Mouse (Mus musculus) erythroblast, embryonic 14.5 days (primary cell): Measurements from ENCODE around the gene Taldo1.

Experiments used
- GATA1 ChIP-seq: IDR thresholded peaks from 2 replicates; pipeline ENCODE4 v1.6.1; 2012; ENCODE audit warnings: low read length, inconsistent platforms, mixed read lengths
- TAL1 ChIP-seq: IDR thresholded peaks from 3 replicates; pipeline ENCODE4 v1.6.1; 2012; ENCODE audit warnings: low read length, inconsistent platforms, mixed read lengths

- TF ChIP-seq TAL1 = no peak
- TF ChIP-seq GATA1 = no peak
Measured at GRCm38 (mm10) chr7:141441460-141441859, 49.5 kb downstream of the Taldo1 start.
